Mouse (Mus musculus): ENCODE data around the gene Mtif3.

Mtif3 gene

DNA sequence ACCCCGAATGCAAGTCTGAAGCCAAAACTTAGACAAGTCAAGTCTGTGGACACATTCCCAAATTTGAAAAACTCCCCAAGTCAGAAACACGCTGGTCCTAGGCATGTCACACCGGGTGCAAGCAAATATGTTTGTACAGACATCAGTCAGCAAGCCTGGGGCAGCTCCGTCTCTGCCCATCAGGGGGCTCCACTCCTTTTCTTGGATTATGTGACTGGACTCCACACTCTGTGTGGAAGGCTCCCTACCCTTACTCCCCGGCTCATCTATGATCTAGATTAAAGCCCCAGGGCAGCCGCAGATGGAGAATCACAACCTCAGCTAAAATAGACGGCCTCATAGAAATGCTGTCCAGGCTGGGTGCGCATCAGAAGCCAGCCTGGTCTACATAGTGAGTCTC is 47.3 kb downstream of the Mtif3 start:
- no peak for DNase-seq (ENCODE audit: low spot score in 2 of 2)

DNA sequence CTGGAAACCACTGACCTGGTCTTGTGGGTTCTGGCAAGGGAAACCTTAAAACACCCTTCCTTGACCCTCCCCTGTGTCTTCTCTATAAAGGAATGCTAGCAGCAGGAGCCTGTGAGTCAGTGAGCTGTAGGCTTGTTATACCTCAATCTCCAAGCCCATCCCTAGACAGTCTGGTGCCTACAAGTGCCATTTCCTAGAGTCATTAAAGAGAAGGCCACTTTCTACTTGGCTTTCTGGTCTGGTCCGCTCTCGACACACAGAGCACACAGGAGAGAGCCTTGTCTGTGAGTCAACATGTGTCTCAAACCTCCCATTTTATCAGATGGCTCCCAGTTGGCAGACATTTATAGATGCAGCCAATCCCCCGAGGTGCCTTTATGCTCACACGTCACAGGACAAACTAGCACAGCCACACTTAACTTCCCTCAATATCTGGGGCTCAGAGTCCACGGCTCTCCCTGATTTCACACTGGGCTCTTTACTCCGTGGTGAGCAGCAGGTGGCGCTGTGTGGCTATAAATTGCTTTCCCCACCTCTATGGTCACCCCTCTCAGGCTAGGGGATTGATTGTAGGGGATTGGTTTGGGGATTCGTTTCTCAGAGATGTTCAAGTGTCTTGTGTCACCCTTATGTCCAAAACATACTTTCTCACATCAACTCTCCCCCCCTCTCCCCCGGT is 49.4 kb downstream of the Mtif3 start:
- DNase-seq (ENCODE audit: low spot score in 2 of 2), result peak; percentile 46 to 80

DNA sequence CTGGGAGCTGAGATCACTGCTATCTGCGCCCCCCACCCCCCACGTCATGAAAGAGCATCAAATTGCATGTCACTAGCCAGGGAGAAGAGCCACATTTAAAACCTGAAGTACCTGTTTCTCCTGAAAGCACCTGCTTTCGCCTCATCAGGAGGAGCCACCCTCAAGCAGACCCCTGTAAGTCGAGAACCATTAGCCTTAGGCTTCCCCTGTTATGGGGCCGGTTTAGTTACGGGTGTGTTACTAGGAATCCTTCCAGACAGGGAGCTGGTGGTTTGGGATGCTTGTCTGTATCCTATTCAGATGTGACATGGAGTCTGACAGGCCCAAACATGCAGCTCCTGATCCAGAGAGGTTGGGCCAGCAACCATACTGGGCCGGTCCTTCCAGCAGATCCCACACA is 50.2 kb downstream of the Mtif3 start:
- no peak for DNase-seq (ENCODE audit: low spot score in 2 of 2)

DNA sequence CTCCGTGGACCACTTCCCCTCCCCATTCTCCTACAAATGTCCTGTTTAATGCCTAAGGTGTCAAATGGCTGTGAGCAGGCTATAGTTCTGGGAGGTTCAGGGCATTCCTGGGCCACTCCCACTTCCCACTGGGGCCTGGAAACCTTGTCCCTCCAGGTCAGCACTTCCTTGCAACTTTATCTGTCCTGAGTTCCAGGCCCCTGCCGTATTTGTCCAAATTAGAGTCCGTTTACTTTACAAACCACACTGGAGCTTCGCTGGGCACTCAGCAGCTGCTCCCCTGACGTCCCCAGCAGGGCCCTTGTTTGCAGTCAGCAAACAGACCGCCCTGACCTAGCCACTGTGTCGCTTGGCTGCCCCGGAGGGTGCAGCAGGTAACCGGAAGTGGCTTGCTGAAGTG is 51.4 kb downstream of the Mtif3 start:
- no peak for DNase-seq (ENCODE audit: low spot score in 2 of 2)

DNA sequence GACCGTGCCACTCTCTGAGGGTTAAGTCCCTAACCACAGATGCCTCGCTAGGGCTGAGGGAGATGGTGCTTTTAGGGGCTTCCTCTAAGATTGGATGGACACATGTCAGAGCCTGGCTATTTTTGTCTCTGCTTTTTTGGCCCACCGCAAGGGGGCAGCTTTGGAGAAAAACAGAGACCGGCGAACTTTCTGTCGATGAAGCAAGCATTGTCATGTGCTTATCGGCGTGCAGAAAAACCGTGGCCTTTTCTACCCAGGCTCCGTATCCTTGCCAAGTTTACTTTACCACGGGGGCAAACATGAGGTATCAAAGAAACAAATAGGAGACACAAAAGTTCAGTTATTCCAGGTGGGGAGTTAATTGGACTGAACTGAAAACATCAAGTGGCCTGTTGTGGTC is 55.0 kb downstream of the Mtif3 start:
- DNase-seq (ENCODE audit: low spot score in 2 of 2), result no peak

DNA sequence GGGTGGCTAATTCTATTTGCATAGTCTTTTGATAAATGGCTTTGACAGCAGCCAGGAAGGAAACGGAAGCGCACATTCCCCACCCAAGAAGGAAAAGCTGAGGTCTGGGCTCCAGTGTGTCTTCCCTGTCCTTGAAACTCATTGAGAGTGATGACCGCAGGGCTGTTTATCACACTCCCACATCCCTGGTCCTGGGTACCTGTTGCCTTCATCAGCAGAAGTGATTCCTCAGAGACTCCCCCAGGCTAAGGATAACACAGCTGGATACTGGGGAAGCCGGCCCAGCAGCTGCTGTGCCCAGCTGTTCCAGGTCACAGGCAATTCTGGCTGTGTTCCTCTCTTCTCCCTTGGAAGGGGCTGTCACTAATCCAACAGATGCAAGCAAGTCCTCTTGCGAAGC is 56.1 kb downstream of the Mtif3 start:
- DNase-seq (ENCODE audit: low spot score in 2 of 2), result no peak

DNA sequence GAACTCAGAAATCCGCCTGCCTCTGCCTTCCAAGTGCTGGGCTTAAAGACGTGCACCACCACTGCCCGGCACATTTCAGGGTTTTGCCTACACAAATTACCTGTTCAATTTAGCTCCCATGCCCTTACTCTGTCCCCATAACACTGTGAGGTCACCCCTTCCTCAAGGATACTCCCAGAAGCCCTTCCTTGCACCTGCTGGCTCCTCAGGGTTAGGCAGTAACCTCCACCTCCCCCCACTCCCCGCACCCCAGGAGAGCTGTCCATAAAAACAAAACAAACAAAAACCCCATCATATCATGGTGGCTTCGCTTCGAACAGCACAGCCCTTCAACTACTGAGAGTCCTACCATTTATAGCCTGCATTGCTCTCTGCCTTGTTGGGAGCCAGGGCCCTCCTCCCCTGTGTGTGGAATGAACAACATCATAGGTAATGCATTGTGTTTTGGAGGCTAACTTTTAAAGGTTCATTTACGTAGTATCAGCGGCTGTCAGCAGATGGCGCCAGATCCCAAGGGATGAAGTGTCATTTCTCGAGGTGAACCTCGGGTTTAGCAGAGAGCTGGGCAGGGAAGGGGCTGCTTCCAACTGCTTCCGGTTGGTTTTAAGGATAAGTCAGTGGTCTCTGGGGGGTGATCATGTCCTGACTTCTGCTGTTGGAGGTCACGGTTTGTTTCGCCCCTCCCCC is 58.0 kb downstream of the Mtif3 start:
- DNase-seq (ENCODE audit: low spot score in 2 of 2), result peak; percentile 56 to 84

DNA sequence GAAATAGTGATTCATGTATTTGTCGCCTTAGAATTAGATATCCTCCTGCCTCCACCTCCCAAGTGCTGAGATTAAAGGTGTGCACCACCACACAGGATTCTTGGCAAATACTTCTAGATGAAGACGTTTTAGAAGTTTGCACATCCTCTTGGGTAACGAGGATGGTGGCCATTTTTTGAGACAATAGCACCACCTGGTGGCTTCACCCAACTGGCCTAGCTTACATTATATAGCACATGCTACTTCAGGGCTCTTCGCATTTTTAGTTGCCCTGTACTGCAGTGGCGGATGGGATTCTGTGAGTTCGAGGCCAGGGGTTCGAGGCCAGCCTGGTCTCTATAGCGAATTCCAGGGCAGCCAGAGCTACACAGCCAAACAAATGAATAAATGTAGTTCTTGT is 59.2 kb downstream of the Mtif3 start:
- DNase-seq (ENCODE audit: low spot score in 2 of 2), result peak; percentile 77 to 87

All from right cerebral cortex, postnatal 10 days (tissue).